Comparison of ENCODE assay signal across 8 mouse cellular contexts in the genomic region with DNA sequence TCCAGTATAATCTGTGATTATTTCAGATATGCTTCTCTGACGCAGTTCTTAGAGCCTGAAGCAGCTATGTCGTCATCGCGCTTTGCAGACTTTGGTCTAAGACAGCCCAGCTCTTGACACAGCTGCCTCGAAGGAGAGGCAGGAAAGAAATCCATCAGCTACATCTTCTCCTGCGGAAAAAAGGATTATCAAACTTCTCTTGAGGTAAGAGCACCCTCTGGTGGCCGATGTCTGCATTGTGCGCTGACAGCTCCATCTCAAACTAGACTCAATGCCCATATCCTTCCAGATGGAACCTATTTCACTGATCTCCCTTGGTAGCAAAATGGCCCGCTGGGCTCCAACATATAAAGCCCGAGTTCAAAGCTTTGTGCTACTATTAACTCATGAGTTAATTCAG.
DNase-seq lines count a peak whose midpoint lies in the region; ATAC-seq lines count a peak whose summit lies in the region.

No protein-coding gene starts in this region.

- H3K36me3 ChIP-seq in embryonic facial prominence, embryonic 12.5 days, result no peaks in the 10 kb centered on the region
- H3K36me3 ChIP-seq in kidney, embryonic 14.5 days (ENCODE audit: control insufficient read depth, insufficient read depth, low read length), result no peaks in the 10 kb centered on the region
- no peaks in the 10 kb centered on the region for H3K36me3 ChIP-seq in limb, embryonic 13.5 days
- no peaks in the 10 kb centered on the region for H3K36me3 ChIP-seq in neural tube, embryonic 11.5 days (ENCODE audit: control insufficient read depth, insufficient read depth, low read length)

- H3K4me1 ChIP-seq in embryonic facial prominence, embryonic 12.5 days, result no peaks in the 10 kb centered on the region
- no peaks in the 10 kb centered on the region for H3K4me1 ChIP-seq in kidney, embryonic 14.5 days (ENCODE audit: control insufficient read depth, insufficient read depth, low read length)
- no peaks in the 10 kb centered on the region for H3K4me1 ChIP-seq in limb, embryonic 13.5 days
- H3K4me1 ChIP-seq in neural tube, embryonic 11.5 days (ENCODE audit: control insufficient read depth, insufficient read depth, low read length), result no peaks in the 10 kb centered on the region

- ATAC-seq in embryonic facial prominence, embryonic 12.5 days (ENCODE audit: insufficient number of reproducible peaks, insufficient read depth, low FRiP score, low TSS enrichment), result no peak
- ATAC-seq in kidney, embryonic 14.5 days (ENCODE audit: low FRiP score, low TSS enrichment), result peak; percentile 68
- ATAC-seq in limb, embryonic 13.5 days (ENCODE audit: low FRiP score, low read depth), result peak; percentile 73
- peak; percentile 65; the same call in 1 of the 2 replicates for ATAC-seq in neural tube, embryonic 11.5 days (ENCODE audit: insufficient read depth, low FRiP score, low TSS enrichment)

- no peaks in the 10 kb centered on the region for H3K27me3 ChIP-seq in embryonic facial prominence, embryonic 12.5 days
- no peaks in the 10 kb centered on the region for H3K27me3 ChIP-seq in kidney, embryonic 14.5 days (ENCODE audit: control insufficient read depth, insufficient read depth, low read length)
- H3K27me3 ChIP-seq in limb, embryonic 13.5 days, result no peaks in the 10 kb centered on the region
- no peaks in the 10 kb centered on the region for H3K27me3 ChIP-seq in neural tube, embryonic 11.5 days (ENCODE audit: control insufficient read depth, insufficient read depth, low read length)

- H3K9me3 ChIP-seq in embryonic facial prominence, embryonic 12.5 days, result no peaks in the 10 kb centered on the region
- no peaks in the 10 kb centered on the region for H3K9me3 ChIP-seq in kidney, embryonic 14.5 days (ENCODE audit: control insufficient read depth, low read length)
- no peaks in the 10 kb centered on the region for H3K9me3 ChIP-seq in limb, embryonic 13.5 days
- no peaks in the 10 kb centered on the region for H3K9me3 ChIP-seq in neural tube, embryonic 11.5 days (ENCODE audit: control insufficient read depth, low read length)

- no peak overlapping the region for H3K4me3 ChIP-seq in embryonic facial prominence, embryonic 12.5 days
- H3K4me3 ChIP-seq in kidney, embryonic 14.5 days (ENCODE audit: low read length), result no peak overlapping the region
- H3K4me3 ChIP-seq in limb, embryonic 13.5 days, result 0 out of 2 replicates have a peak overlapping the region, but pooled peaks have one; percentile 3
- H3K4me3 ChIP-seq in neural tube, embryonic 11.5 days (ENCODE audit: low read depth, low read length), result no peak overlapping the region

- no peak overlapping the region for H3K9ac ChIP-seq in embryonic facial prominence, embryonic 12.5 days
- H3K9ac ChIP-seq in kidney, embryonic 14.5 days (ENCODE audit: low read depth, low read length), result no peak overlapping the region
- H3K9ac ChIP-seq in limb, embryonic 13.5 days, result no peak overlapping the region
- H3K9ac ChIP-seq in neural tube, embryonic 11.5 days (ENCODE audit: low read length), result no peak overlapping the region

- DNase-seq in 416B (ENCODE audit: low read depth), result peak; percentile 59
- peak; percentile 74 to 80 for DNase-seq in adrenal gland, postnatal 36 days
- peak; percentile 75 for DNase-seq in heart, adult 8-10 months (ENCODE audit: low spot score)
- peak; percentile 81 for DNase-seq in neural tube, embryonic 11.5 days (ENCODE audit: low spot score)
- DNase-seq in testis, postnatal 10 days (ENCODE audit: low spot score), result peak; percentile 84

- no peak overlapping the region for H3K27ac ChIP-seq in embryonic facial prominence, embryonic 12.5 days
- no peak overlapping the region for H3K27ac ChIP-seq in kidney, embryonic 14.5 days (ENCODE audit: low read depth, low read length)
- no peak overlapping the region for H3K27ac ChIP-seq in limb, embryonic 13.5 days
- H3K27ac ChIP-seq in neural tube, embryonic 11.5 days (ENCODE audit: low read depth, low read length), result no peak overlapping the region

- peak overlapping the region; percentile 12; the same call in 1 of the 2 replicates for H3K4me2 ChIP-seq in embryonic facial prominence, embryonic 12.5 days (replicated peaks)
- H3K4me2 ChIP-seq in kidney, embryonic 14.5 days (replicated peaks; ENCODE audit: low read depth, low read length), result 0 out of 2 replicates have a peak overlapping the region, but pooled peaks have one; percentile 1
- H3K4me2 ChIP-seq in limb, embryonic 13.5 days (replicated peaks), result peak overlapping the region; percentile 31; the same call in 1 of the 2 replicates
- no peak overlapping the region for H3K4me2 ChIP-seq in neural tube, embryonic 11.5 days (ENCODE audit: low read depth)

- WGBS in embryonic facial prominence, embryonic 12.5 days, result 8% methylated on average over 10 of the region's 10 CpGs
- WGBS in kidney, embryonic 14.5 days, result 10% methylated on average over 10 of the region's 10 CpGs
- 5% methylated on average over 10 of the region's 10 CpGs for WGBS in limb, embryonic 13.5 days
- WGBS in neural tube, embryonic 11.5 days, result 18% methylated on average over 10 of the region's 10 CpGs
